Mouse (Mus musculus): ENCODE data around the gene Bcap31. TPM values are rescaled to one million over a fixed set of nuclear protein-coding genes. Genes with fewer than 3 reads are reported as not detected.

Gene Bcap31
- polyA plus RNA-seq, 1 experiment from 2014 or later: 208 TPM

DNA sequence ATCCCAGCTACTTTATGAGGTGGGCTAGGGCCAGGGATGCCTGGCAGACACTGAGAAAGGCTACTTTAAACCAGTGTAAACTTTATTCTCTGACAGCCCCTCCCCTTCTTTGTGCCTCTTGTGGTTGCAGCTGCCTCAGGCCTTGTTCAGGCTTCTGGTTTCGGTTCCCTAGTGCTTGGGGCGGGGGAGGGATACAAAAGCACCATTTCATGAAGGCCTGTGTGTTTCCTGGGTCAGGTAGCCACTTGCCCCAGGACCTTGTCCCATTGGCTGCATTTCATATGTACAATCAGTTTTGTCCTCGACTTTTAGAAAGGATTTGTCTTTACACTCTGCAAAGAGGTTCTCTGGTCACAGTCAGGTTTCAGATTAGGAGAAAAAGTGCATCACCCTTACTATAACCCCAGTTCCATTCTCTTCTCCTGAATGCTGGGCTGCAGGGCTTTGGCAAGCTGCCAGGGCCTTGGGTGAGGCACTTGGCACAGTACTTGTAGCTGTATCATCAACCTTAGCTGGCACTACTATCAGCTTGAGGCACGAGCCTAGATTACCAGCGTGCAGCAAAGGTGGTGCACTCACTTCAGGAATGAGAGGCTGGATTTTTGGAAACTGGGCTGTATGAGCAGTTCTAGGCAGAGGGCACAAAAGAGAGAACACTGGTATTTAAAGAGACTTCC lies 2.8 kb upstream of the Bcap31 start:
- H3K4me1 ChIP-seq: peaks cover 32% of the 10 kb centered on the region
- H3K4me2 ChIP-seq: peak overlapping the region; percentile 67
- 45% methylated on average over 5 of the region's 5 CpGs for WGBS
- 0 out of 2 replicates have a peak overlapping the region, but pooled peaks have one; percentile 36 for H3K9ac ChIP-seq
- H3K27ac ChIP-seq: peak overlapping the region; percentile 48
- no peaks in the 10 kb centered on the region; the same call in 1 of the 2 replicates for H3K36me3 ChIP-seq
- no peaks in the 10 kb centered on the region for H3K9me3 ChIP-seq
- no peak overlapping the region for H3K4me3 ChIP-seq
- no peak for ATAC-seq (ENCODE audit: insufficient number of reproducible peaks, insufficient read depth, low FRiP score, low TSS enrichment, low read depth)
- H3K27me3 ChIP-seq: peaks cover 4% of the 10 kb centered on the region; the same call in 1 of the 2 replicates

GRCm38 (mm10) chrX:73718271-73718670 lies 2.3 kb upstream of the Bcap31 start:
- Histone ChIP-seq H3K4me3 (no peak overlapping the region), H3K36me3 (no peaks in the 10 kb centered on the region; the same call in 1 of the 2 replicates), H3K27ac (peak overlapping the region; percentile 48; the same call in 1 of the 2 replicates), H3K4me1 (peaks cover 32% of the 10 kb centered on the region), H3K27me3 (peaks cover 4% of the 10 kb centered on the region; the same call in 1 of the 2 replicates), H3K9ac (0 out of 2 replicates have a peak overlapping the region, but pooled peaks have one; percentile 36), H3K4me2 (peak overlapping the region; percentile 67), H3K9me3 (no peaks in the 10 kb centered on the region)
- no peak for ATAC-seq (ENCODE audit: insufficient number of reproducible peaks, insufficient read depth, low FRiP score, low TSS enrichment, low read depth)
- WGBS: 47% methylated on average over 3 of the region's 3 CpGs

GRCm38 (mm10) chrX:73717667-73718066 lies 1.7 kb upstream of the Bcap31 start:
- peak overlapping the region; percentile 58 for H3K4me3 ChIP-seq
- H3K27ac ChIP-seq: 0 out of 2 replicates have a peak overlapping the region, but pooled peaks have one; percentile 83
- H3K36me3 ChIP-seq: no peaks in the 10 kb centered on the region; the same call in 1 of the 2 replicates
- no peak for ATAC-seq (ENCODE audit: insufficient number of reproducible peaks, insufficient read depth, low FRiP score, low TSS enrichment, low read depth)
- WGBS: 71% methylated on average over 11 of the region's 11 CpGs
- H3K4me2 ChIP-seq: peak overlapping the region; percentile 67
- peak overlapping the region; percentile 77 for H3K9ac ChIP-seq
- peaks cover 32% of the 10 kb centered on the region for H3K4me1 ChIP-seq
- H3K9me3 ChIP-seq: no peaks in the 10 kb centered on the region
- peaks cover 4% of the 10 kb centered on the region; the same call in 1 of the 2 replicates for H3K27me3 ChIP-seq

GRCm38 (mm10) chrX:73716709-73717545 lies 952 bp upstream of the Bcap31 start:
- Histone ChIP-seq H3K36me3 (peaks cover 4% of the 10 kb centered on the region), H3K4me1 (peaks cover 32% of the 10 kb centered on the region), H3K27ac (peak overlapping the region; percentile 83), H3K4me3 (peak overlapping the region; percentile 58), H3K9me3 (no peaks in the 10 kb centered on the region), H3K9ac (peak overlapping the region; percentile 77), H3K27me3 (peaks cover 4% of the 10 kb centered on the region; the same call in 1 of the 2 replicates), H3K4me2 (peak overlapping the region; percentile 67)
- ATAC-seq (ENCODE audit: insufficient number of reproducible peaks, insufficient read depth, low FRiP score, low TSS enrichment, low read depth): no peak; the same call in 1 of the 2 replicates
- 35% methylated on average over 30 of the region's 30 CpGs for WGBS

GRCm38 (mm10) chrX:73715476-73716108 lies 383 bp downstream of the Bcap31 start:
- peak; percentile 16; the same call in 1 of the 2 replicates for ATAC-seq (ENCODE audit: insufficient number of reproducible peaks, insufficient read depth, low FRiP score, low TSS enrichment, low read depth)
- peak overlapping the region; percentile 77 for H3K9ac ChIP-seq

GRCm38 (mm10) chrX:73700472-73700871 lies 15.5 kb downstream of the Bcap31 start:
- Histone ChIP-seq H3K4me1 (no peaks in the 10 kb centered on the region), H3K27ac (no peak overlapping the region), H3K9ac (no peak overlapping the region), H3K36me3 (peaks cover 10% of the 10 kb centered on the region; the same call in 1 of the 2 replicates), H3K4me2 (no peak overlapping the region), H3K4me3 (no peak overlapping the region), H3K9me3 (no peaks in the 10 kb centered on the region), H3K27me3 (no peaks in the 10 kb centered on the region; the same call in 1 of the 2 replicates)
- 78% methylated on average over 1 of the region's 1 CpGs for WGBS
- ATAC-seq (ENCODE audit: insufficient number of reproducible peaks, insufficient read depth, low FRiP score, low TSS enrichment, low read depth): no peak

More at GRCm38 (mm10) chrX:73715476-73716108, 383 bp downstream of the Bcap31 start:
- H3K9me3 ChIP-seq: no peaks in the 10 kb centered on the region
- H3K27ac ChIP-seq: peak overlapping the region; percentile 83
- peak overlapping the region; percentile 58 for H3K4me3 ChIP-seq
- peaks cover 12% of the 10 kb centered on the region for H3K36me3 ChIP-seq
- H3K27me3 ChIP-seq: no peaks in the 10 kb centered on the region; the same call in 1 of the 2 replicates
- H3K4me2 ChIP-seq: peak overlapping the region; percentile 67
- 26% methylated on average over 21 of the region's 21 CpGs for WGBS
- peaks cover 32% of the 10 kb centered on the region for H3K4me1 ChIP-seq

DNA sequence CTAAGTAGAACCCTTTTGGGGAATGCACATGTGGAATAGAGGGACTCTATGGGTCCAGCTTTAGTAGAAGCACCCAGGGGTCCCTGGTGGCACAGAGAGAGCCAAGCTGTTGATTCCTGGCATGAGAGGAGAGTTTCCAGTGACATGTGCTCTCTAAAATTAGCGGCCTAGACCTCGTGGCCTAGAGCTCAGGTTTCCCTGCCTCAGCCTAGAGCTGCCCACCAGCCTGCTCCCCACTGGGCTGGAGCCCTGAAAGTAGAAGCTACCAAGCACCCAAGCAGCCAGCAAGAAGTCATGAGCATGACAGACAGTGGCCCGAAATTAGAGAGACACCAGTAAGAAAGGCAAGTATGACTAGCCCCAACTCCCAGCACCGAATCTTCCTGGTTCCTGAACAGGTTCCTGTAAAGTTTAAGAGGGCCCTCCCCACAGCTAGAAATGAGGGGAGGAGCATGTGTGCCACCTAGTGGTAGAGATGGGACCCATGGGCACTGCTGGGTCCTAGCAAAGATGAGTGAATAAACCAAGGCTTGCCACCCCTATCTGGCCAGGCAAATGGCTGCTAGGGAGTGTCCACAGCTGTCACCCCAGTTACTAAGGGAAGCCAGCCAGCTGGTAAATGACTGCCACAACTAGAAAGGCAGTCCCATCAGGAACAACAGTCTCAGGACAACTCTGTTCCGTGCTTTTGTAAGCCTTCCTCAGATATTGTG lies 24.9 kb downstream of the Bcap31 start:
- Histone ChIP-seq H3K27me3 (no peaks in the 10 kb centered on the region; the same call in 1 of the 2 replicates), H3K36me3 (peaks cover 23% of the 10 kb centered on the region), H3K4me1 (no peaks in the 10 kb centered on the region), H3K9ac (no peak overlapping the region), H3K9me3 (no peaks in the 10 kb centered on the region), H3K4me2 (no peak overlapping the region), H3K4me3 (no peak overlapping the region), H3K27ac (no peak overlapping the region)
- no peak for ATAC-seq (ENCODE audit: insufficient number of reproducible peaks, insufficient read depth, low FRiP score, low TSS enrichment, low read depth)
- WGBS: 75% methylated on average over 5 of the region's 5 CpGs

GRCm38 (mm10) chrX:73685629-73686028 lies 30.3 kb downstream of the Bcap31 start:
- Histone ChIP-seq H3K4me1 (no peaks in the 10 kb centered on the region), H3K27me3 (no peaks in the 10 kb centered on the region), H3K27ac (no peak overlapping the region), H3K9ac (no peak overlapping the region), H3K9me3 (no peaks in the 10 kb centered on the region), H3K4me3 (no peak overlapping the region), H3K4me2 (no peak overlapping the region), H3K36me3 (peaks cover 45% of the 10 kb centered on the region)
- 77% methylated on average over 3 of the region's 3 CpGs for WGBS
- ATAC-seq (ENCODE audit: insufficient number of reproducible peaks, insufficient read depth, low FRiP score, low TSS enrichment, low read depth): no peak

GRCm38 (mm10) chrX:73684978-73685377 lies 31.0 kb downstream of the Bcap31 start:
- Histone ChIP-seq H3K36me3 (peaks cover 51% of the 10 kb centered on the region), H3K27ac (no peak overlapping the region), H3K9ac (no peak overlapping the region), H3K27me3 (no peaks in the 10 kb centered on the region), H3K4me2 (no peak overlapping the region), H3K9me3 (no peaks in the 10 kb centered on the region), H3K4me3 (no peak overlapping the region), H3K4me1 (no peaks in the 10 kb centered on the region)
- ATAC-seq (ENCODE audit: insufficient number of reproducible peaks, insufficient read depth, low FRiP score, low TSS enrichment, low read depth): no peak

DNA sequence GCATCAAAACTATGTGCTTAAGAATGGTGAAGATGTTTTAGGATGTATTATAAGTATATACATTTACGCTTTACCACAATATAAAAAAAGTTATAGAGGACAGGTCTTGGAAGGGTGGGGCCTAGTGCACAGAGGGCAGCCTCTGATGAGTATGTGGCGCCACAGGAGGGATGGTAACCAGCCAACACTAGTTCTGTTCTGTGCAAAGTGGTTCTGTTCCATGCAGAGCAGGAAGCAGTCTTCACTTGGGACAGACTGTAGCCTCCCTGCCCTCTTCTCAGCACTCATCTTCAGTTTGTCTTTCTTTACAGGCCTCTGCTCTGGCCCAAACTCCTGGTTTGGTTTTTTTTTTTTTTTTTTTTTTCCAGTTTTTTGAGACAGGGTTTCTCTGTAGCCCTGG lies 31.8 kb downstream of the Bcap31 start:
- 86% methylated on average over 2 of the region's 2 CpGs for WGBS
- H3K4me2 ChIP-seq: no peak overlapping the region
- H3K27me3 ChIP-seq: no peaks in the 10 kb centered on the region
- no peak overlapping the region for H3K27ac ChIP-seq
- no peak overlapping the region for H3K4me3 ChIP-seq
- no peaks in the 10 kb centered on the region for H3K9me3 ChIP-seq
- H3K36me3 ChIP-seq: peaks cover 53% of the 10 kb centered on the region
- no peaks in the 10 kb centered on the region for H3K4me1 ChIP-seq
- no peak overlapping the region for H3K9ac ChIP-seq
- ATAC-seq (ENCODE audit: insufficient number of reproducible peaks, insufficient read depth, low FRiP score, low TSS enrichment, low read depth): no peak
